9 mouse cellular contexts compared by ENCODE assay signal in genomic region chr4:145295589-145296300, GRCm38 (mm10). TPM values are rescaled to one million over a fixed set of nuclear protein-coding genes. Genes with fewer than 3 reads are reported as not detected.
A peak's percentile ranks its signal among the peaks of the same experiment; 100 is the strongest.
DNase-seq lines count a peak whose midpoint lies in the region; ATAC-seq and TF ChIP-seq lines count a peak whose summit lies in the region.
"Had no signal": no experiment of that assay in that cellular context is flagged by ENCODE, and none has a peak within 500 bp of the region (broad histone marks: within the 10 kb centered on the region; RNA-seq: fewer than 3 reads in every experiment).

No protein-coding gene starts in this region.

- ATAC-seq in heart, postnatal 0 days (ENCODE audit: insufficient read depth, low read depth) = no peak
- peak; percentile 66 for ATAC-seq in hindbrain, embryonic 15.5 days (ENCODE audit: low FRiP score, low read depth)
- 0 out of 2 replicates have a peak, but pooled peaks have one; percentile 67 for ATAC-seq in midbrain, embryonic 15.5 days (replicated peaks)

- no peak overlapping the region for H3K4me2 ChIP-seq in heart, postnatal 0 days (ENCODE audit: low read depth, low read length)
- no peak overlapping the region for H3K4me2 ChIP-seq in hindbrain, embryonic 15.5 days
- no peak overlapping the region for H3K4me2 ChIP-seq in midbrain, embryonic 15.5 days
- H3K4me2 ChIP-seq: embryonic facial prominence, embryonic 12.5 days had no signal

- H3K27me3 ChIP-seq in heart, postnatal 0 days (ENCODE audit: control insufficient read depth, insufficient read depth, low read length) = no peaks in the 10 kb centered on the region
- H3K27me3 ChIP-seq in hindbrain, embryonic 15.5 days = no peaks in the 10 kb centered on the region
- no peaks in the 10 kb centered on the region for H3K27me3 ChIP-seq in midbrain, embryonic 15.5 days (replicated peaks)
- H3K27me3 ChIP-seq in splenic B cell, adult 2 months (ENCODE audit: control insufficient read depth, insufficient read depth, low read length, poor library complexity, severe bottlenecking) = no peaks in the 10 kb centered on the region
- H3K27me3 ChIP-seq: embryonic facial prominence, embryonic 12.5 days had no signal

- no peak overlapping the region for H3K9ac ChIP-seq in heart, postnatal 0 days (replicated peaks; ENCODE audit: low read depth, low read length)
- no peak overlapping the region for H3K9ac ChIP-seq in hindbrain, embryonic 15.5 days
- no peak overlapping the region for H3K9ac ChIP-seq in midbrain, embryonic 15.5 days
- H3K9ac ChIP-seq: embryonic facial prominence, embryonic 12.5 days had no signal

- H3K9me3 ChIP-seq in heart, postnatal 0 days (replicated peaks; ENCODE audit: control insufficient read depth, low read length) = no peaks in the 10 kb centered on the region
- no peaks in the 10 kb centered on the region for H3K9me3 ChIP-seq in hindbrain, embryonic 15.5 days
- no peaks in the 10 kb centered on the region for H3K9me3 ChIP-seq in midbrain, embryonic 15.5 days
- H3K9me3 ChIP-seq: embryonic facial prominence, embryonic 12.5 days had no signal

- no peak overlapping the region for H3K27ac ChIP-seq in heart, postnatal 0 days (ENCODE audit: low read depth)
- H3K27ac ChIP-seq in hindbrain, embryonic 15.5 days (replicated peaks) = no peak overlapping the region
- no peak overlapping the region for H3K27ac ChIP-seq in midbrain, embryonic 15.5 days
- H3K27ac ChIP-seq: embryonic facial prominence, embryonic 12.5 days had no signal

- peak; percentile 71 for TF ChIP-seq CTCF in heart, postnatal 0 days (IDR thresholded peaks at IDR 0.05; ENCODE audit: low read depth)

- 35% methylated on average over 5 of the region's 5 CpGs for WGBS in heart, postnatal 0 days
- WGBS in hindbrain, embryonic 15.5 days = 48% methylated on average over 5 of the region's 5 CpGs
- WGBS in midbrain, embryonic 15.5 days = 45% methylated on average over 5 of the region's 5 CpGs

- peak; percentile 27 for DNase-seq in heart, postnatal 0 days (ENCODE audit: low spot score)
- no peak for DNase-seq in heart, adult 11 months
- peak; percentile 77 for DNase-seq in R1 (ENCODE audit: low read depth, low spot score)
- peak; percentile 34 for DNase-seq in embryo, embryonic 9.5 days (ENCODE audit: extremely low spot score)
- peak; percentile 14 to 50 for DNase-seq in left cerebral cortex, adult 8-10 months (ENCODE audit: low spot score in 2 of 2)
- peak; percentile 81 for DNase-seq in splenic B cell, adult 2 months (ENCODE audit: low read depth, low spot score)

- H3K36me3 ChIP-seq in heart, postnatal 0 days (replicated peaks; ENCODE audit: control insufficient read depth, insufficient read depth, low read length) = no peaks in the 10 kb centered on the region
- H3K36me3 ChIP-seq in hindbrain, embryonic 15.5 days = no peaks in the 10 kb centered on the region
- no peaks in the 10 kb centered on the region for H3K36me3 ChIP-seq in midbrain, embryonic 15.5 days (replicated peaks)
- no peaks in the 10 kb centered on the region for H3K36me3 ChIP-seq in splenic B cell, adult 2 months (ENCODE audit: control insufficient read depth, insufficient read depth, low read length, poor library complexity, severe bottlenecking)
- H3K36me3 ChIP-seq: embryonic facial prominence, embryonic 12.5 days had no signal

- no peak overlapping the region for H3K4me3 ChIP-seq in heart, postnatal 0 days (ENCODE audit: low read depth, low read length)
- H3K4me3 ChIP-seq in hindbrain, embryonic 15.5 days = no peak overlapping the region
- H3K4me3 ChIP-seq in midbrain, embryonic 15.5 days = no peak overlapping the region
- H3K4me3 ChIP-seq: embryonic facial prominence, embryonic 12.5 days had no signal

- H3K4me1 ChIP-seq in heart, postnatal 0 days (ENCODE audit: control insufficient read depth, insufficient read depth) = no peaks in the 10 kb centered on the region
- H3K4me1 ChIP-seq in hindbrain, embryonic 15.5 days (replicated peaks) = no peaks in the 10 kb centered on the region
- no peaks in the 10 kb centered on the region for H3K4me1 ChIP-seq in midbrain, embryonic 15.5 days
- H3K4me1 ChIP-seq: embryonic facial prominence, embryonic 12.5 days had no signal

- TF ChIP-seq EP300 in heart, postnatal 0 days (IDR thresholded peaks at IDR 0.05; ENCODE audit: low read depth) = no peak

RNA-seq across cellular contexts. Expression of gene Tnfrsf8, which starts 19.2 kb away (rescaled TPM):
- not detected in 2 replicates for total RNA-seq in heart, postnatal 0 days (2014; rRNA removed; ENCODE audit: low replicate concordance)
- polyA plus RNA-seq in heart, postnatal 0 days (2015; fragmentation: Nextera tagmentation; extraction: Ambion mirVana) = 0.04 and 0.05 TPM in 2 replicates
- polyA plus RNA-seq in hindbrain, embryonic 15.5 days (2015; fragmentation: Nextera tagmentation; extraction: Ambion mirVana) = 0.29 and 0.58 TPM in 2 replicates
- total RNA-seq in left cerebral cortex, adult 8-10 months (2022) = 1 to 10 TPM; 1.2 to 1.7 (median 1.6) TPM
- polyA plus RNA-seq in midbrain, embryonic 15.5 days (2015; fragmentation: Nextera tagmentation; extraction: Ambion mirVana) = 0.52 and 0.67 TPM in 2 replicates

RNA-seq across cellular contexts. Expression of gene Tnfrsf1b, which starts 49.1 kb away (rescaled TPM):
- 11.1 and 26.5 TPM in 2 replicates for total RNA-seq in heart, postnatal 0 days (2014; rRNA removed; ENCODE audit: low replicate concordance)
- polyA plus RNA-seq in heart, postnatal 0 days (2015; fragmentation: Nextera tagmentation; extraction: Ambion mirVana) = 2.0 TPM in 2 replicates
- polyA plus RNA-seq in hindbrain, embryonic 15.5 days (2015; fragmentation: Nextera tagmentation; extraction: Ambion mirVana) = 3.8 and 5.1 TPM in 2 replicates
- total RNA-seq in left cerebral cortex, adult 8-10 months (2022) = 1 to 10 TPM; 2.5 to 4.4 (median 3.9) TPM
- 3.1 and 4.3 TPM in 2 replicates for polyA plus RNA-seq in midbrain, embryonic 15.5 days (2015; fragmentation: Nextera tagmentation; extraction: Ambion mirVana)
